Mouse (Mus musculus): ENCODE data around the gene Rfng.
"Not testable (repeated sequence)": the region's sequence is repeated elsewhere in the genome, so short reads cannot be mapped to it uniquely, and the experiment has no call there.

The Rfng gene

DNA sequence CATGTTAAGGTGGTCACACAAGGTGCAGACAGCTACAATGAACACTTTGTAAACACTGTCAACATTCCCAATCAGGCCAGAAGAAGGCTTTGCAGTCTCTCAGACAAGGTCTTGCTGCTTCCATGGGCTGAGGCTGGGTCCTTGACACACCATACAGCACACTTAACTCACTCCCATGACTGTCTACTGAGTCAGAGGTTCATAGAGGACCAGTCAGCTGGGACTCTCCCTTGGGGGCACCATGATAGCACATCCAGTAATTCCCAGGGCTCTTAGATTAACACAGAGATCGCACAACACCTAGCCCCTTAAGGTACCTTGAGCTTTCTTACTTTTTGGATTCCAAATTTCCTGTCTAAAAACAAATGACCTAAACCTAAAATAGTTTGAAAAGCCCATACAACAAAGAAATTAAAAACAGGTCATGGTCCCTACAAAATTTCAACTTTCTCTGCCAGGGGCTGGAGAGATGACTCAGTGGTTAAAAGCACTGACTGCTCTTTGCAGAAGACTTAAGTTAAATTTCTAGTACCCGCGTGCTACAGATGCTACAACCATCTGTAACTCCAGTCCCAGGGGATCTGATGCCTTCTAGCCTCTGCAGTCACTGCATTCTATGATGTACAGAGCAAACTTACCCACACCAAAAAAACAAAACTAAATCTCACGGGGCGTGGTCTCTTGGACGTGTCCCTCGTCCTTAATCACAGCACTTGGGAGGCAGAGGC lies 10.4 kb downstream of the Rfng start:
- no peak for DNase-seq (ENCODE audit: low read depth, low spot score)

DNA sequence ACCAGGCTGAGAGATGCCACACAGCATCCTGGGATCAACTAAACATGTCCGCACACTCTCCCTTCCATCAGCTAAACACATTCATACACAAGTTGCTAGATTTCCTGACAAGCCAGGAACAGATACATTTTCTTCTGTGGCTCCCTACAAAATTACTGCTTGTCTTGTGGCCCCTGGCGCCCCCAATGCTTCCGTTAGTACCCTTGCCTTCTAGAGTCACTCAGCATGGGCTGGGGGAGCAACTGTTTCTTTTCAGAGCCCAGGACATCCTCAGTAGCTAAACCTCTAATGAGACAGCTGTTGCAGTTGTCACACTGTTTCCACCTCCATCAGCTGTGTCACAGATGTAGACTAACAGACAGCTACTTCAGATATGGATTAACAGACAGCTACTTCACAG lies 11.3 kb downstream of the Rfng start:
- DNase-seq (ENCODE audit: low read depth, low spot score), result no peak

- DNase-seq (ENCODE audit: low read depth, low spot score), result no peak
These were observed 15.8 kb downstream of the Rfng start for GRCm38 (mm10) chr11:120768206-120768605.

DNA sequence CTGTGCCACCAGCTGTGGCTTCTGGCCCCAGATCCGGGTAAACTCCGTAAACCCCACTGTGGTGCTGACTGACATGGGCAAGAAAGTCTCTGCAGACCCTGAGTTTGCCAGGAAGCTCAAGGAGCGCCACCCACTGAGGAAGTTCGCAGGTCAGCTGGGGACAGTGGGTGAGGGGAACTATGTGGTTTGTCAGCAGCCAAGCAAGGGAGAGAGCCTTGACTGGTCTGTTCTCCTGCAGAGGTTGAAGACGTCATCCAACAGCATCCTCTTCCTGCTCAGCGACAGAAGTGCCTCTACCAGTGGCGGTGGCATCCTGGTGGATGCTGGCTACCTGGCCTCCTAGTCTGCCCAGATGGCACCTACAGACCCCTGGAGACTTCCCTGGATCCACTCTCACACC lies 17.0 kb downstream of the Rfng start:
- not testable (repeated sequence) for DNase-seq (ENCODE audit: low read depth, low spot score)

DNA sequence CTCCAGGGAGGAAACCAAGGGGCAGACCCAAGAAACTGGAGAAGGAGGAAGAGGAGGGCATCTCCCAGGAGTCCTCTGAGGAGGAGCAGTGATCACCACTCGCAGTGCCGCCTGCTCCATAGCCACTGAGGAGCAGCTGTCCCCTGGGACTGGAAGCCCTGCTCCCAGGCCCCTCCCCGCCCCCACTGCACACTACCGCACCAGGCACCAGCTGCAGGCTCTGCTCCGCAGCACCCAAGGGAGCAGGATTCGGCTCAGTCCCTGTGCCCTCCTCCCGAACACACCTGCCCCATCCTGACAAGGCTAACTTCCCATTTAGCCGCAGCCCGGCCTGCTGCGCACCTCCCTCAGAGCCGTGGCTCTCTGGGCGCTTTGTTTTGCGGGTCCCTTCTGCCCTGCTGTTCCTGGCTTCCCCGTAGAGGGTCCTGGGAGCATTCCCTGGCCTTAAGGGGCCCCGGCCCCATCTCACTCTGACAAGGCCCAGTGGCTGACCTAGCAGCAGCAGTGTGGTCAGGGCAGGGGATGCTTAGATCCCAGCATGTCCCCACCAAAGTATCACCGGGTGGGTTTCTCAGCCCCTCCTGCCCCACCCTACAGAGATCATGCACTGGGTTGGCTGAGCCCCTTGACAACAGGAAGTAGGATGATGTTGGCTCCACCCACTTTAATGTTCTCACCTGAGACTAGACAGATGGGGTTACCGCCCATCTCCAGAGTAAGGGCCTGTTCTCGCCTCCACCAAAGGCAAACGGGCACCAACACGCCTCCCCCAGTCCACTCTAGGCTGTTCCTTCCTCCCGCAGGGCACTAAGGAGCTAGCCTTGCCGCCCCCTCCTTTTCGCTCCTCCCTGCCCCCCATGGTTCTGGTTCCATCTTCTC lies 20.6 kb downstream of the Rfng start:
- not testable (repeated sequence) for DNase-seq (ENCODE audit: low read depth, low spot score)

DNA sequence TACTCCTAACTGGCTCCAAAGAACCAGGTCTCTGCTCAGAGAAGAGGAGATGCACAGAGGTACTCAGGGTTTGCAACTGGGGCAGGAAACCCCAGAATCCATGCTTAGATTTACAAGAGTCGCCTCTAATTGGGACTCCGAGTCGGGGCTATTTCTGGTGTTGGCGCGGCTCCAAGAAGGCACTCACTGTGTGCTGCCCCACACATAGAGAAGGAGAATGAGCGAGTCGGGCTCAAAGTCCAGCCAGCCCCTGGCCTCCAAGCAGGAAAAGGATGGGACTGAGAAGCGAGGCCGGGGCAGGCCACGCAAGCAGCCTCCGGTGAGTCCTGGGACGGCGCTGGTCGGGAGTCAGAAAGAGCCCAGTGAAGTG lies 21.4 kb downstream of the Rfng start, which contains the start of gene Hmga1b:
TSS of gene Hmga1b (plus strand) at position 123 of the 370 bp plus-strand sequence.
- not testable (repeated sequence) for DNase-seq (ENCODE audit: low read depth, low spot score)

DNA sequence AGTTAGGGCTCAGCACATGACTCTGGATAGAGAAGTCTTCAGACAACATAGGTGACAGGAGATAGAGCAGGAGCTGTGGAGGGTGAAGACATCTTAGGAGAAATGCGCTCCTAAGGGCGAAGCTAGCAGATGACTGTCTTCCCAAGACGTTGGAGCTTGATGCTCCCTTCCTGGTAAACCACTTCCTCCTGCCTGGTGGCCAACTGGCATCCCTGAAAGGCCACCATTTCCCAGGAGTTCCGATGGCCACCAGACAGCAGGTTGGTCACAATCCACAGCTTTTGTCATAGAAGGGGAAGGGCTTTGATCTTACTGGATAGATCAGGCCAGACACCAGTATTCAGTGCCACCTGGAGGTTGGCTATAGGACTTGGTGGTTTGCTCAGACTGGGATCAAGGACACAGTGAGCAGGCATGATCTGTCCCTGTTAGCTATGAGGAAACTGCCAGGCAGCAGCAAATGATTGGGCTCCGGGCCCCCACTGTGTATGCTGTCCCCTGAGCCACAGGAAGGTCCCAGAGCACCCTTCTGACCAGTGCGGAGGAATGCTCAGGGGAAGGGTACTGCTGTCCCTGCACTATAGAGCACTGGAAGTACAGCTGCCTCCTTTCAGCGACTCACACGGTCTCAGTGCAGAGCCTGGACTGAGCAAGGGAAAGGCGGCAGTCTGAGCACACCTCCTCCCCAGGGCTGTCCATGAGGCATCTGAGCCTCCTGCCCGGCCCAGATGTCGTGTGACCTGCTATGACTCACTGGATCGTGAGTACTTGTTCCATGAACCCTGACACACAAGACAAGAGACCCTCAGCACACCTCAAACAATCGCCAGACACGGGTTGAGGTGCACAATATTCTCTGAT lies 22.0 kb downstream of the Rfng start:
- DNase-seq (ENCODE audit: low read depth, low spot score), result no peak

GRCm38 (mm10) chr11:120760236-120760635 lies 23.8 kb downstream of the Rfng start:
- no peak for DNase-seq (ENCODE audit: low read depth, low spot score)

DNA sequence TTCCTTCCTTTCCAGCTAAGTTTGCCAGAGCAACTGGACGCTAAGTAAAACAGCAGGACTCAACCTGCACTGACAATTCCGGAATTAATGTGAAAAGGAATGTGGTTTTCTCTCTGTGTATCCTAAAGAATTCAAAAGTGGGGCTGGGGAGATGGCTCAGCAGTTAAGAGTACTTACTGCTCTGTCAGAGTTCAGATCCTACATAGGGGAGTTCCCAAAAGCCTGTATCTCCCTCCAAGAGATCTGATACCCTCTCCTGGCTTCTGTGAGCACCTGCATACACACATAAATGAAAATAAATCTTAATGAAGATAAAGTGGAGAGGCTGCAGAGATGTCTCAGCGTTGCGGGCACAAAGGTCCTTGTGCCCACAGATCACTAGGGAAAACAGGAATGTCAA lies 32.4 kb downstream of the Rfng start:
- no peak for DNase-seq (ENCODE audit: low read depth, low spot score)

- no peak for DNase-seq (ENCODE audit: low read depth, low spot score)
These were observed 34.6 kb downstream of the Rfng start for GRCm38 (mm10) chr11:120749430-120749829.

GRCm38 (mm10) chr11:120747974-120748373 lies 36.0 kb downstream of the Rfng start:
- DNase-seq (ENCODE audit: low read depth, low spot score), result no peak

DNA sequence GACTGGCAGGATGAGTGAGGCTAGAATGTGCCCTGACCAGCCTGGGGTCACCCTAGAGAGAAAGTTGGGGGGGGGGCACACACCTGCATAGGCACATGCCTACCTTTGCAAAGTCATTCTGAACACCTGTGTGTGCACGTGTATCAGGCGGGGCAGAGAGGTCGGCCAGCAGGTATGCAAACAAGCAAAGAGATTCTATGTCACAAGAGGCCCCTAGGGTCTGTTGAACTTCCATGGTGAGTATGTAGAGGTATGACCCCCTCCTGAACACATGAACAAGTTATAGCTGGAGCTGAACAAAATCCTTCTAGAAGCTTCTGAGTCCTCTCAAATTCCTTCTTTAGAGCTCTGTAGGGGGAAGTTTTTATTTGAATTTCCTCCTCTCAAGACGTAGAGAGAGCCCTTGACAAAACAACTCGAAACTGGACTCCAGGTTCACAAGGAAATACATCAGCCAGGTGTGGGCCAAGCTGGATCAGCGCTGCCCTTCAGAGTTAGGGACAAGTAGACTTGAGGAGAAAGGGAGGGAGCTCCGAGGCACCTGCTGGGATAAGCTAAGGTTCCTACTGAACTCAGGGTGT lies 39.8 kb downstream of the Rfng start:
- DNase-seq (ENCODE audit: low read depth, low spot score), result no peak

GRCm38 (mm10) chr11:120740981-120741380 lies 43.0 kb downstream of the Rfng start:
- DNase-seq (ENCODE audit: low read depth, low spot score), result no peak

GRCm38 (mm10) chr11:120736424-120736823 lies 47.6 kb downstream of the Rfng start:
- no peak for DNase-seq (ENCODE audit: low read depth, low spot score)

- DNase-seq (ENCODE audit: low read depth, low spot score), result no peak
These were observed 50.5 kb downstream of the Rfng start for GRCm38 (mm10) chr11:120733521-120733920.

GRCm38 (mm10) chr11:120731858-120732680 lies 51.9 kb downstream of the Rfng start, which contains the start of gene Cbr2:
Gene Cbr2, minus strand, starts transcription at chr11:120732114.
- no peak for DNase-seq (ENCODE audit: low read depth, low spot score)

DNA sequence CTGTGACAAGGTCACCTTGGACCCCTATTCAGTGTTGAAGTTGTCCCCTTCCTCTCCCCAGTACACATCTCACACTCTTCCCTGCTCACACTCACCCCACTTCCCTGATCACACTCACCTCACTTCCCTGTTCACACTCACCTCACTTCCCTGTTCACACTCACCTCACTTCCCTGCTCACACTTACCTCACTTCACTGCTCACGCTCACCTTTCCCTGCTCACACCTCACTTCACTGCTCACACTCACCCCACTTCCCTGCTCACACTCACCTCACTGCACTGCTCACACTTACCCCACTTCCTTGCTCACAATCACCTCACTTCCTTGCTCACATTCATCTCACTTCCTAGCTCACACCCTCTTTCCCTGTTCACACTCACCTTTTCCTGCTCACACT lies 52.6 kb downstream of the Rfng start:
- DNase-seq (ENCODE audit: low read depth, low spot score), result no peak
